Mouse (Mus musculus): Measurements from ENCODE around the gene Gm8206. TPM values are rescaled to one million over a fixed set of nuclear protein-coding genes. Genes with fewer than 3 reads are reported as not detected.

Gm8206 gene
- polyA plus RNA-seq, 1 experiment from 2014 or later = 0.34 TPM

Other genes with a start within 250 kb of the Gm8206 start
- gene Gm8237, start 213.6 kb downstream of the Gm8206 start, polyA plus RNA-seq (2014; fragmentation: Nextera tagmentation; extraction: Ambion mirVana) = 0.10 TPM in 1 of 2 replicates, not detected in the other
- gene Gm3248, start 132.2 kb downstream of the Gm8206 start, polyA plus RNA-seq (2014; fragmentation: Nextera tagmentation; extraction: Ambion mirVana) = 0.57 and 1.3 TPM in 2 replicates
- not detected in 2 replicates for gene Gm3453, start 114.8 kb downstream of the Gm8206 start, polyA plus RNA-seq (2014; fragmentation: Nextera tagmentation; extraction: Ambion mirVana)
- not detected in 2 replicates for gene Gm6337, start 35.7 kb downstream of the Gm8206 start, polyA plus RNA-seq (2014; fragmentation: Nextera tagmentation; extraction: Ambion mirVana)
- 2.0 and 3.1 TPM in 2 replicates for gene Gm3468, start 14.7 kb upstream of the Gm8206 start, polyA plus RNA-seq (2014; fragmentation: Nextera tagmentation; extraction: Ambion mirVana)
- gene Gm3476, start 31.9 kb upstream of the Gm8206 start, polyA plus RNA-seq (2014; fragmentation: Nextera tagmentation; extraction: Ambion mirVana) = not detected in 2 replicates
- not detected in 2 replicates for gene Gm21560, start 125.3 kb upstream of the Gm8206 start, polyA plus RNA-seq (2014; fragmentation: Nextera tagmentation; extraction: Ambion mirVana)
- gene Gm3411, start 193.3 kb upstream of the Gm8206 start, polyA plus RNA-seq (2014; fragmentation: Nextera tagmentation; extraction: Ambion mirVana) = 2.0 and 2.3 TPM in 2 replicates
- not detected in 2 replicates for gene Gm21103, start 210.9 kb upstream of the Gm8206 start, polyA plus RNA-seq (2014; fragmentation: Nextera tagmentation; extraction: Ambion mirVana)
- gene Gm3618, start 249.7 kb upstream of the Gm8206 start, polyA plus RNA-seq (2014; fragmentation: Nextera tagmentation; extraction: Ambion mirVana) = not detected in 2 replicates

All from hindbrain, embryonic 11.5 days (tissue).